Mouse (Mus musculus): ENCODE measurements around the gene Krt81. TPM values are rescaled to one million over a fixed set of nuclear protein-coding genes. Genes with fewer than 3 reads are reported as not detected.
A peak's percentile ranks its signal among the peaks of the same experiment; 100 is the strongest.

The Krt81 gene
- not detected in 2 replicates for polyA plus RNA-seq (2015; fragmentation: Nextera tagmentation; extraction: Ambion mirVana)

- Histone ChIP-seq H3K9me3 (ENCODE audit: low read length) (no peaks in the 10 kb centered on the region), H3K4me3 (ENCODE audit: low read depth, low read length) (no peak within 1 kb of the TSS), H3K9ac (replicated peaks) (no peak within 1 kb of the TSS), H3K36me3 (replicated peaks; ENCODE audit: insufficient read depth, low read length) (no peaks in the 10 kb centered on the region), H3K4me2 (ENCODE audit: low read depth, low read length) (no peak within 1 kb of the TSS), H3K4me1 (ENCODE audit: insufficient read depth) (no peaks in the 10 kb centered on the region), H3K27ac (ENCODE audit: low read depth) (no peak within 1 kb of the TSS), H3K27me3 (ENCODE audit: insufficient read depth, low read length) (no peaks in the 10 kb centered on the region)
- TF ChIP-seq CTCF (IDR thresholded peaks at IDR 0.05; ENCODE audit: low read depth) (no peak), EP300 (IDR thresholded peaks at IDR 0.05; ENCODE audit: low read depth) (no peak)
- DNase-seq (no peak), ATAC-seq (no peak)
- 75% methylated on average over 13 of the region's 13 CpGs for WGBS (ENCODE audit: insufficient replicate concordance)
Observed at GRCm38 (mm10) chr15:101463651-101464050, at the start of gene Krt81. Gene Krt81 (minus strand): TSS chr15:101463751.

GRCm38 (mm10) chr15:101508247-101508646 is 44.7 kb upstream of the Krt81 start:
- WGBS (ENCODE audit: insufficient replicate concordance) = 53% methylated on average over 9 of the region's 9 CpGs
- H3K4me1 ChIP-seq (ENCODE audit: insufficient read depth) = no peaks in the 10 kb centered on the region
- no peak for DNase-seq
- no peak overlapping the region for H3K4me2 ChIP-seq (ENCODE audit: low read depth, low read length)
- H3K27me3 ChIP-seq (ENCODE audit: insufficient read depth, low read length) = no peaks in the 10 kb centered on the region
- ATAC-seq = no peak
- H3K9me3 ChIP-seq (ENCODE audit: low read length) = no peaks in the 10 kb centered on the region
- no peak overlapping the region for H3K9ac ChIP-seq (replicated peaks)
- no peaks in the 10 kb centered on the region for H3K36me3 ChIP-seq (replicated peaks; ENCODE audit: insufficient read depth, low read length)
- H3K27ac ChIP-seq (ENCODE audit: low read depth) = no peak overlapping the region
- no peak overlapping the region for H3K4me3 ChIP-seq (ENCODE audit: low read depth, low read length)
- TF ChIP-seq CTCF (IDR thresholded peaks at IDR 0.05; ENCODE audit: low read depth) (no peak), EP300 (IDR thresholded peaks at IDR 0.05; ENCODE audit: low read depth) (no peak)

- WGBS (ENCODE audit: insufficient replicate concordance) = 48% methylated on average over 14 of the region's 14 CpGs
- no peaks in the 10 kb centered on the region for H3K27me3 ChIP-seq (ENCODE audit: insufficient read depth, low read length)
- H3K27ac ChIP-seq (ENCODE audit: low read depth) = no peak overlapping the region
- TF ChIP-seq CTCF (IDR thresholded peaks at IDR 0.05; ENCODE audit: low read depth) (no peak), EP300 (IDR thresholded peaks at IDR 0.05; ENCODE audit: low read depth) (no peak)
- no peaks in the 10 kb centered on the region for H3K36me3 ChIP-seq (replicated peaks; ENCODE audit: insufficient read depth, low read length)
- H3K4me1 ChIP-seq (ENCODE audit: insufficient read depth) = no peaks in the 10 kb centered on the region
- H3K4me2 ChIP-seq (ENCODE audit: low read depth, low read length) = no peak overlapping the region
- no peak for DNase-seq
- H3K9ac ChIP-seq (replicated peaks) = no peak overlapping the region
- no peak overlapping the region for H3K4me3 ChIP-seq (ENCODE audit: low read depth, low read length)
- ATAC-seq = no peak
- no peaks in the 10 kb centered on the region for H3K9me3 ChIP-seq (ENCODE audit: low read length)
Observed at GRCm38 (mm10) chr15:101506896-101507758, 43.6 kb upstream of the Krt81 start.

- H3K4me2 ChIP-seq (ENCODE audit: low read depth, low read length) = no peak overlapping the region
- no peaks in the 10 kb centered on the region for H3K4me1 ChIP-seq (ENCODE audit: insufficient read depth)
- no peaks in the 10 kb centered on the region for H3K27me3 ChIP-seq (ENCODE audit: insufficient read depth, low read length)
- TF ChIP-seq EP300 (IDR thresholded peaks at IDR 0.05; ENCODE audit: low read depth) (no peak), CTCF (IDR thresholded peaks at IDR 0.05; ENCODE audit: low read depth) (peak; percentile 62)
- H3K4me3 ChIP-seq (ENCODE audit: low read depth, low read length) = no peak overlapping the region
- H3K27ac ChIP-seq (ENCODE audit: low read depth) = no peak overlapping the region
- 50% methylated on average over 2 of the region's 2 CpGs for WGBS (ENCODE audit: insufficient replicate concordance)
- no peak for ATAC-seq
- H3K9ac ChIP-seq (replicated peaks) = no peak overlapping the region
- DNase-seq = peak; percentile 33
- no peaks in the 10 kb centered on the region for H3K36me3 ChIP-seq (replicated peaks; ENCODE audit: insufficient read depth, low read length)
- H3K9me3 ChIP-seq (ENCODE audit: low read length) = no peaks in the 10 kb centered on the region
Observed at GRCm38 (mm10) chr15:101497181-101497580, 33.6 kb upstream of the Krt81 start.

- 79% methylated on average over 8 of the region's 8 CpGs for WGBS (ENCODE audit: insufficient replicate concordance)
Observed at GRCm38 (mm10) chr15:101495266-101495665, 31.7 kb upstream of the Krt81 start.

GRCm38 (mm10) chr15:101494203-101494602 is 30.7 kb upstream of the Krt81 start:
- H3K9ac ChIP-seq (replicated peaks) = no peak overlapping the region
- ATAC-seq = no peak
- H3K27ac ChIP-seq (ENCODE audit: low read depth) = no peak overlapping the region
- no peak overlapping the region for H3K4me3 ChIP-seq (ENCODE audit: low read depth, low read length)
- 36% methylated on average over 1 of the region's 1 CpGs for WGBS (ENCODE audit: insufficient replicate concordance)
- TF ChIP-seq CTCF (IDR thresholded peaks at IDR 0.05; ENCODE audit: low read depth) = no peak
- TF ChIP-seq EP300 (IDR thresholded peaks at IDR 0.05; ENCODE audit: low read depth) = no peak
- H3K4me1 ChIP-seq (ENCODE audit: insufficient read depth) = no peaks in the 10 kb centered on the region
- no peak for DNase-seq
- H3K27me3 ChIP-seq (ENCODE audit: insufficient read depth, low read length) = no peaks in the 10 kb centered on the region
- no peak overlapping the region for H3K4me2 ChIP-seq (ENCODE audit: low read depth, low read length)
- H3K9me3 ChIP-seq (ENCODE audit: low read length) = no peaks in the 10 kb centered on the region
- H3K36me3 ChIP-seq (replicated peaks; ENCODE audit: insufficient read depth, low read length) = no peaks in the 10 kb centered on the region

More at GRCm38 (mm10) chr15:101495266-101495665, 31.7 kb upstream of the Krt81 start:
- Histone ChIP-seq H3K4me3 (ENCODE audit: low read depth, low read length) (no peak overlapping the region), H3K4me1 (ENCODE audit: insufficient read depth) (no peaks in the 10 kb centered on the region), H3K27me3 (ENCODE audit: insufficient read depth, low read length) (no peaks in the 10 kb centered on the region), H3K4me2 (ENCODE audit: low read depth, low read length) (no peak overlapping the region), H3K9me3 (ENCODE audit: low read length) (no peaks in the 10 kb centered on the region), H3K9ac (replicated peaks) (no peak overlapping the region), H3K36me3 (replicated peaks; ENCODE audit: insufficient read depth, low read length) (no peaks in the 10 kb centered on the region), H3K27ac (ENCODE audit: low read depth) (no peak overlapping the region)
- no peak for DNase-seq
- ATAC-seq = no peak
- TF ChIP-seq CTCF (IDR thresholded peaks at IDR 0.05; ENCODE audit: low read depth) (no peak), EP300 (IDR thresholded peaks at IDR 0.05; ENCODE audit: low read depth) (no peak)

Measured in liver, postnatal 0 days (tissue).